Mouse (Mus musculus): ENCODE results near the gene A730015C16Rik. TPM values are rescaled to one million over a fixed set of nuclear protein-coding genes. Genes with fewer than 3 reads are reported as not detected.

The A730015C16Rik gene
- 0.02 and 0.05 TPM in 2 replicates for polyA plus RNA-seq (2012; rRNA removed)

DNA sequence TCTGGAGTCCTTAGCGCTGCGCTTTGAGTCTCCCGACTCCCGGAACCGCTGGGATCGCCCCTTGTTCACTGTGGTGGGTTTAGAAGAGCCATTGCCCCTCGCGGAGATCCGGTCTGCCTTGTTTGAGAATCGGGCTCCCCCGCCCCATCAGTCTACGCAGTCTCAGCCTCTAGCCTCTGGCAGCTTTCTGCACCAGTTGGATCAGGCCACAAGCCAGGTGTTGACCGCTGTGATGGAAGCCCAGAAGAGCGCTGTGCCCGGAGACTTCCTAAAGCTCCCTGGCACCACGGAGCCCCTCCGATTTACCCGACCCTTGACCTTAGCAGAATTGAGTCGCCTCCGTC, at the start of gene A730015C16Rik:
A730015C16Rik (minus strand) TSS at position 115 of the 344 bp plus-strand sequence.

DNA sequence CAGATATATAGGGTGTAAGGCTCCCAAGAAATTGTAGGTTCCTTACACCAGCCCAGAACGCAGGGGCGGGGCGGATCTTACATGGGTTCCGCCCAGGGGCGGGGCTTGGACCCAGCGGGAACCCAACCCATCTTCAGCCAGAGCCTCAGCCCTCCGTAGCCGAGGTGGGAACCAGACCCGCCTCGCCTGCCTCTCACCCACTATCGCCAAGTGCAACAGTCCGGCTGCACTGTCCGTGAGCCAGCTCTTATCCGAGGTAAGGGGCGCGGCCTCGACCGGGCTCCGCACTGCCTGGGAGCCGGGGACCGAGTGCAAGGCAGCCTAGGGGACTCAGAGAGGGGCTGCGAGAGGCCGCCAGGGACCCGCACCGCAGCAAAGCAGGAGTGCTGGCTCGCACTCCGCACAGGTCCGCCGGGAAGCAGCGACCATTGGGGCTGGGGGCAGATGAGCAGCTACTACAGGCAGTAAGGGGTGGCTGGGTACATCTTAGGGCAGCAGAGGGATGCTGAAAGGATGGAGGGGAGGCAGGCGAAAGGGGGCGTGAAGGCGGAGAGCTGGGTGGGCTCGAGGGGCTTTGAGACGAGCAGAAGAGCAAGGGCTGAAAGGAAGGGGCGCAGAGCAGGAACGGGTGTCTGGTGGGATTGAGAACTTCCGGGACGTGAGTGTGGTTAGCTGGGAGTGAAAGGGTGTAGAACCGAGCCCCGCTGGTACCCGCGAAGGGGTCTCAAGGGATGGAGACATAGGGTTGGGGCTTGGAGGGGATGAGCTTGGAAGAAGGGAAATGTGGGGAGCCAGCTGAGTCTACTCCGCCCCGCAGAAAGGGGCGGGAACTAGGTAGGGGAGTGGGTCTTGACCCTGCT, 30.8 kb upstream of the A730015C16Rik start, which contains the start of gene Rab3b:
Rab3b (plus strand) TSS at position 101 of the 860 bp plus-strand sequence.

DNA sequence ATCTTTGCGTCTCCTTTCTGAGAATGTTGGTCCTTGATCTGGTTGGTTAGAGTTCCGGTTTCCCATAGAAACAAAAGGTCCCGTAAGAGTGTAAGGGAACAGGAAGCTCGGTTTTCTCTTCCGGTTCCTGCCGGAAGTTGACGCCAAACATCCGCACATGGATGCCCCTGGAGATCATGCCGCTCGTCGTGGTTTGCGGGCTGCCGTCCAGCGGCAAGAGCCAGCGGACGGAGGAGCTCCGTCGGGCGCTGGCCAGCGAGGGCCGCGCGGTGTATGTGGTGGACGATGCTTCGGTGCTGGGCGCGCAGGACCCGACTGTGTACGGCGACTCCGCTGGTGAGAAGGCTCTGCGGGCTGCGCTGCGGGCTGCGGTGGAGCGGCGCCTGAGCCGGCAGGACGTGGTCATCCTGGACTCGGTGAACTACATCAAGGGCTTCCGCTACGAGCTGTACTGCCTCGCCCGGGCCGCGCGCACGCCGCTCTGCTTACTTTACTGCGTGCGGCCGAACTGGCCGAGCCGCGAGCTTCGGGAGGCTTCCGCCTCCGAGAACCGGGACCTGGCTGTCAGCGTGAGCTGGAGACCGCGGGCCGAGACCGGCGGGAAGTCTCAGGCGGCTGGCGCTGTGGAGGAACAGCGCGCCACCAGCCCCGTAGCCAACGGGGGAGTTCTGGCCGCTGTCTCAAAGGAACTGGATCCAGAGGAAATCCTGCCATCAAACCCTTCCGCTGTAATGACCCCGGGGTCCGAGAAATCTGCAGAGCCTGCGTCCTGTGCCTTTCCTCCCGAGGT, 509 bp downstream of the A730015C16Rik start, which contains the start of gene Kti12:
Kti12 (plus strand) TSS at position 71 of the 790 bp plus-strand sequence.

DNA sequence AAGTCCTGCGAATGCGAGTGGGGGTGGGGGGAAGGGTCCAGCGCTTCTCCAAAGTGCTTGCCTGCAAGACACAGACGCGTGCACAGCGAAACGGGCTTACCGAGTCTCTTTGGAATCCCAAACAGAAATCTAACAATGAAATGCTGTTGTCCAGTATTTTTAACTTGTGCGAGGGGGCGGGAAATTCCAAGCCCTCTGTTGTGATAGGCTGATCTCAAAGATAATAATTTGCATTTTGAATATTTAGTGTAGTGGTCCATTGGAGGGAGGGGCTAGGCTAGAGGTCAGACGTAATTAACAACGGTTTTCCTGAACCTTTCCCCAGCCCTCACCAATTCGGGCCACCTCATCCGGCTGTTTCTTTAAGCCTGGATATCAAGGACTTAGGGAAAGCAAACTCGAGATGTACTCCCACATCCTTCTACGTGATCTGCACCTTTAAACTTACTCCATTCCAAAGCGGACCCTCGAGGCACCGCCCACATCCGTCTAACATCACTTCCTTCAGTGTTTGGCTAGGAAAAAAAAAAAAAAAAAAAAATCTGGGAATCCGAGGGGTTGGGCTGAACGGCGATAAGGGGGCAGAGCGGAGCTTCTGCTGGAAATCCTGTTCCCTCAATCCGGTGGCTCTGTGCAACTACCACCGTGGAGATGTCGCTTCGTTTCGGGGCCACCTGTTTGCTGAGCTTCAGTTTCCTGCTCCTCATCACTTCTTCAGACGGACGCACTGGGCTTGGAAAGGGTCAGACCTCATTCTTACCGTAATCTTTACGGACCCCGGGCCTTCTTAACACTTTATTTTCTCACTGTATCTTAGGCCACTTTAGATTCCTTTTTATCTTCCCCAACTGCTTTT, 14.1 kb downstream of the A730015C16Rik start, which contains the start of gene Txndc12:
Txndc12 (plus strand) TSS at position 487 of the 856 bp plus-strand sequence.

DNA sequence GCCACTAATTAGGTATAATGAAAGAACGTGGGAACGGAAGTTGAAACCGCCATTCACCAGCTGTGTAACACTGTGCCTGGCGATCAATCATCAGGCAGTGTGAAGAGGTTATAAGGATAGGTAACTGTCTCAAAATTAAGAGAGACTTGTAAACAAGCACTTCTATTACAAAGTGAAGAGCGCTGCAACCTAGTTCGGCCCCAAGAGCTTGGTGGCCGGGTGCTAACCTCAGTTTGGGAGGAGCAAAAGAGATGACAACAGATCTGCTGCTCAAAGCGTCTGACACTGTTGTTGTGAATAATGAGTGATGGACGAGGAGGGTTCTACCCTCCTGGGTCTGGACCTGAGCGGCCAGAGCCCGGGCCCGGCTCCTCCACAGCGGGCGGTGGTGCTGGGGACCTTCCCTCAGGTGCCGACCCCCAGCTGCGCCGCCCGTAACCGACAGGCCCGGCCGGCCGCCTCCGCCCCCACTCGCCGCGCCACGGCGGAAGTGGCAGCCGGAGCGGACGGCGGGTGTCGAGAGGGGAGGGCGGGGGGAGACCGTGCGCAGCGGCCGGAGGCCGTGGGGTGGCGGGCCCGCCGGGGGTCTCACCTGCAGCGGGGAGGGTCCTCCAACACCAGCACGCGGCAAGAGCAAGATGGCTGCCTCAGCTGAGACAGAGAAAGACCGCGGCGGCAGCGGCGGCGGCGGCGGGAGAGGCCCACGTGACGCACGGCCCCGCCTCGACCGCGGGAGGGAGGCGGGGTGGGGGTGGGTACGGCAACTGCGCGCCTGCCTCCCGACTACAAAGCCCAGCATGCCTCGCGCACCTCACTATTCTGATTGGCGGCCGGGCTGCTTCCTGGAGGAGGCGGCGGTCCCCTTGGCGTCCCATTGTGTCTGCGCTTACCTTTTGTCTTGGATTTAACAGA, 15.2 kb downstream of the A730015C16Rik start, which contains the start of gene Btf3l4:
Btf3l4 (minus strand) TSS at position 699 of the 912 bp plus-strand sequence.

Other genes starting within 250 kb of the A730015C16Rik start
- gene Cc2d1b, start 228.7 kb downstream of the A730015C16Rik start, polyA plus RNA-seq (2012; rRNA removed), result 8.7 and 9.0 TPM in 2 replicates
- gene 3110021N24Rik, start 129.0 kb downstream of the A730015C16Rik start, polyA plus RNA-seq (2012; rRNA removed), result 0.02 and 0.03 TPM in 2 replicates
- 2.1 and 2.7 TPM in 2 replicates for gene Zfyve9, start 67.8 kb downstream of the A730015C16Rik start, polyA plus RNA-seq (2012; rRNA removed)
- 23.4 and 26.2 TPM in 2 replicates for gene Btf3l4, start 15.0 kb downstream of the A730015C16Rik start, polyA plus RNA-seq (2012; rRNA removed)
- 20.6 and 23.2 TPM in 2 replicates for gene Txndc12, start 14.0 kb downstream of the A730015C16Rik start, polyA plus RNA-seq (2012; rRNA removed)
- gene Kti12, start 834 bp downstream of the A730015C16Rik start, polyA plus RNA-seq (2012; rRNA removed), result 20.7 and 21.2 TPM in 2 replicates
- 1.3 and 1.4 TPM in 2 replicates for gene Rab3b, start 30.4 kb upstream of the A730015C16Rik start, polyA plus RNA-seq (2012; rRNA removed)
- gene Nrd1, start 152.0 kb upstream of the A730015C16Rik start, polyA plus RNA-seq (2012; rRNA removed), result 34.2 and 35.9 TPM in 2 replicates

Data from liver, embryonic 18 days (tissue).